Mouse (Mus musculus): Measurements from ENCODE around the gene Mrpl16.

Gene Mrpl16

DNA sequence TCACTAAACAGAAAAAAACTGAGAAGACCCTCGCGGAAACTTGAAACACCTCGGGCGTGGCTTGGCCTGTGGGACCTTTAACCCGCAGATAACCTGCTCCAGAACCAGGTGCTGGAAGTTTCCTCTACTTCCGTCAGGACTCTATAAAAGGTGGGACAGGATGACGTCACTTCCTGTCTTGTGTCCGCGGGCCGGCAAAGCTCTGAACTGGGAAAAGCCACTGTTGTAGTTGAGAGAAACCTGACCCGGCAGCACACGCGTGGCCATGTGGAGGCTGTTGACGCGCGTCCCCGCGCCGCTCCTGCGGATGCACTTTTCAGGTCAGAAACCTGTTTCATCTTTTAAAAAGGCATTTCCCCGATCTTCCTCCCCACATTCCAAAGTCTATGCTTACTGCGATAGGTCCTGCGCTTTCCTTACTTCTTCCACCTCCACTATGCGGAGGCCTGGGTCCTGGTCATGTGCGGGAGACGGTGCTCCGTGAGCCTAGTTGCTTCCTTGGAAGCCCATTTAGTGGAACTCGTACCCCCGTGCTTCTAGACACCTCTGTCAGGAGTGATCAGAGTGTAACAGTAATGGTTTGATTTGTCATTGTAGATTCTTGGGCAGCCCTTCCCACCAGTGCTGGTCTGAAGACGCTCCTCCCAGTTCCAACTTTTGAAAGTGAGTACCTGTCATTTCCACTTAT lies at the start of gene Mrpl16:
Mrpl16 (plus strand) TSS at position 187 of the 688 bp plus-strand sequence.
- peak; percentile 81 for DNase-seq (ENCODE audit: low spot score)

DNA sequence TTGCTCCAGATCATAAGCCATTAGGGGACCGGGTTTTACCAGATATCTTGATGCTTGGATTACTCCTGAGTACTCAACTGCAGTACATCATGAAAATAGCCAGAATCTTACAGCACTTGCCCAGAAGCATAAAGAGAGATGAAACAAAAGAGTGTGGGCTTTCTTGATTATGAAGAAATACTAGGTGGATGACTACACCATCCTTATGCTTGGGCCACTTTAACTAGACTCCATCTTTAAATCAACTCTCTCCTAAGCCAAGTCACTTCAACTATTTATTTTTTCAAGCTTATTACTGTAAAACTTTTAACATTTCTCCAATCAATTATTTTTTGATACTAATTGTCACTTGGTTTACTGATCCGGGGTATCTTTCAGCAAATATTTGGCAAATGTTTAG lies 46.3 kb upstream of the Mrpl16 start:
- DNase-seq (ENCODE audit: low spot score): no peak

DNA sequence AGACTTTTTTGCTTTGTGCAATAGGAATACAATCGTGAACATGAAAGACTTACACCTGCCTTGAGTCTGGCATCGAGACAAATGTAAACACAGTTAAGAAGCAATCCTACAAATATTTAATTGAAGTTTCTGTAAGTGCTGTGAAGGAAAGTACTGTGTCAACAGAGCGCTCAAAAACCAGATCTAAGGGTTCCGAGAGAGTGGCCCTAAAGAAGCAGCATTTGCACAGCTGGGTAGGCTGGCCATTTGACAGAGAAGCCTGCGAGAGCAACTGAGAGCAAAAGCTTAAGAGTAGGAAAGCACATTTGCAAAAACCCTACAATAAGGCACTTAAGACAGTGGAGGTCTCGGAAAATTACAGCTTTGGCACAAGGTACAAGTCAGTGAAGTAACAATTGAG lies 45.9 kb upstream of the Mrpl16 start:
- DNase-seq (ENCODE audit: low spot score): no peak

DNA sequence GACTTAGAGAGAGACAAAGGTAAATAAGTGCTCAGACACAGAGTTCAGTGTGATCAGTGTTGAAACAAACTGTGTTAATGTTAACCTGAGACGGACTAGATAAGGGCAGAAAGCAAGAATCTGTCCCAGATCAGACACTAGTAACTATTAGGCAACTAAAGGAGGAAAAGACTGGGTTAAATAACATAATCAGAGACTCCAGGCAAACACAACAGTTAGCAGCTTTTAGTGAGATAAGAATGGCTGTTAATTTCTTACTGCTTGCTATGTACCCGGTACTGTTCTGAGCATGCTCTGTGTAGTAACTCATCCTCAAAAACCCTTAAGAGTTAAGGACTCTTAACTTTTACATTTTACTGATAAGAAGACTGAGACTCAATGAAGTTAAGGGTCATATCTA lies 44.3 kb upstream of the Mrpl16 start:
- no peak for DNase-seq (ENCODE audit: low spot score)

DNA sequence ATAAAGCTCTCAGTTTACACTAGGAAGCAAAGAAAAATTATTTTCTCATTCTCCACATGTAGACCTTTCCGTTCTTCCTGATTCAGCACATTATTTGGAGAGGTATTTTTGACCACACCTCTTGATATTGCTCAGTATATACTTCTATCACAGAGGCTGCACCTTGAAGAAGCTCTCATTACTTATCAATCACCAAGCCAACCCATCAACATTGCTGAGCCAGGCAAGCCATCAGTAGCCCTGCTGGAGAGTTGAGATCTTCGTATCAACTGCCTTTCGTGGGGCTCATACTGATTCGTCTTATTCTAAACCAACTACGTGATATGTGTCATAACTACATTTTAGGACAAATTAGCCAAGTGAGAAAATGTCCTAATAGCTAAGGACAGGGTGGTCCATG lies 42.9 kb upstream of the Mrpl16 start:
- DNase-seq (ENCODE audit: low spot score): no peak

DNA sequence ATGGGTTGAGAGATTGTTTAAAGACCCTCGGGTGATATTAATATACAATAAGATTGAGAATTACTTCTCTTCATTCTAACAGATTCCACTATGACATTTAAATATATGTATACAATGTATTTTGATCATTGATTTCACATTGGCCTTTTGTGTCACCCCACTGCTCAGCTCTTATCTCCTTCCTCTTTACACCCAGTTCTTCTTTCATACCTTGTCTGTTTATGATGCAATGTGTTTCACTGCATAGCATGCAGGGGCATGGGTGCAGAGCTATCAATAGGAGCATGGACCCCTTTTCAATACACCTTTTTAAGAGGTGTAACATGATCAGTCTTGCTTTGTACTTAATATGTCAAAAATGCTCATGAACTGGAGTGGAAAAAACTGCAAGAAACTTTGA lies 39.9 kb upstream of the Mrpl16 start:
- DNase-seq (ENCODE audit: low spot score): no peak

DNA sequence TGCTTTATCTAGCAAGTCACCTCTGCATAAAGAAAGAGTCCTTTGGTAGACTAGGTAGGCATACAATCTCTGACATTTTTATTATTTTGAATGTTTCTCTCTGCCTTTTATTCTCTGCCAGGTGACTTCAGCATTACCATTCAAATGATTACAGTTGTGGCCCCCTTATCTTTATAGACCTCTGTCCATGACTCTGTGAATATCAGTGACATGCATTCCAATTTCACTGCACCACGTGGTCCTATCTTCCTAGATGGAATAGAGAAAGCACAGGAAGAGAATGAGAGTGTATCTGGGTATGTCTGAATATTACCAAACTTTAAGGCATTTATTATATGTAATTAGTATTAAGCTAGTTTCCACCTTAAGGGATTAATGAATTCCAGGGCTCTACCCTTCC lies 33.7 kb upstream of the Mrpl16 start:
- no peak for DNase-seq (ENCODE audit: low spot score)

DNA sequence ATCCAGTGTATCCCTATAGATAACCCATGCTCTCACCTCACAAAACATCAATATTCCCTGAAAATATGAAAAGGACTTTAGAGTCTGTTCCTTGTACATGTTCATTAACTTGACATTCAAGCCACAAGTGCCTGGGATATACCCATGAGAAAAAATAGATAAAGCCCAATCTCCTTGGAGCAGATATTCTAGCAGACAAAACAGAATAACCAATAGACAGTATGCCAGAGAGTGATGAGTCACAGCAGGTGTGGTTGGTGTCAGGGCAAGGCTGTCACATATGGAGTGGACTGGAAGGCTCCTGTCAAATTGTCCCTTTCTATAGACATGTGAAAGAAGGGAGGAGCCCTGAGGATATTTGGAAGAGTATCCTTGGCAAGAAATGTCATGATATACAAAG lies 24.5 kb upstream of the Mrpl16 start:
- DNase-seq (ENCODE audit: low spot score): no peak

DNA sequence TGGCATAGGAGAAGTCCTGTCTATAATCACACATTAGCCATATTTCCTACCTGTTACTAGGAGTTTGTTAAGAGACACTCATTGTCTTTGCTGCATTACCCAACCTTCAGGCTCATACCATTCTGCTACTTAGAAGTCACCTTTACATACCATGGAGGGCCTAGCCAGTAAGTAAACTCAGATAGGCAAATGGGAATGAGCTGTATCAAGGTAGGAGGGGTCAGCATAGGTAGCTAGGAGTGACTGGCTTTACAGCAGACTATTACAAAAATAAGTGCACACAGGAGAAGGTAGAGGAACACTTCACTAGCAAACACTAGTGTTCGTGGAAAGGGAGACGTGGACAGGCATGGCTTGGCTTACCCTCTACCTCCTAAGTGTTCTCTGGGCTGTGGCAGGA lies 22.9 kb upstream of the Mrpl16 start, which contains the start of gene Gif:
Gif (plus strand) TSS at position 257 of the 400 bp plus-strand sequence.
- DNase-seq (ENCODE audit: low spot score): no peak

DNA sequence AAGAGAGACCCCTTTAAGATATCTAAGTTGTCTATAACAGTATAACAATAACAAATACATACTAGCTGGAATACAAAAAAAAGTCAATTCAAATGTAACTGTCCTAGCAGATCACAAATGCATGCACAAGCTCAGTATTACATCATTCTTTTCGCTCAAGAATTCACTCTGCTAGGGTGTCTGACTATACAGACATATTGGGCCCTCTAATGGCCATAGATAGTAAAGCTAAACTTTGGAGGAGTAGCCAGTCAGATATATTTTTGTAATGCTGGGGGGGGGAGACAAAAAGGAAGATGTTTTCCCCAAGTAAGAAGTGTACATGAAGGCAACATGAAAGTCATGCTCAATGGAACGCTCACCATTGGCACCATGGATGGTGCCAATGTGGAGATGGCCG lies 5.1 kb upstream of the Mrpl16 start:
- DNase-seq (ENCODE audit: low spot score): no peak

DNA sequence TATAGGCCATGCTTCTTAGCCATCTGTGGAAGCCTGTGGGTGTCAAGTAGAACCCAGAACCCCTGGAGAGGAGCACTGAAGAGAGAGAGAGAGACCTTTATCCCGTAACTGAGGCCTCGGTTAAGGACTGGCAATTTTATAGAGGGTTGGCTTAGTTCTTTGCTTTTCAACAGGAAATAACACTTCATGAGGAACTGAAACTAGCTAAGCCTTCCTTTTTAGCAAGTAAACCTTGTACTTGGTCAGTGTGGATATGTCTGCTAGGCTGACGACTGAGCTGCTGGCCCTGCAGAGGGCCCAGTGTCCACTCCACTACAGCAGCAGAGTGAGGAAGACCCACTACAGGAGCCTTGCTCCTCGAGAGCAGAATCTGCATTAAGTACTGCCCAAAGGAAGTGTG lies 3.8 kb upstream of the Mrpl16 start:
- no peak for DNase-seq (ENCODE audit: low spot score)

DNA sequence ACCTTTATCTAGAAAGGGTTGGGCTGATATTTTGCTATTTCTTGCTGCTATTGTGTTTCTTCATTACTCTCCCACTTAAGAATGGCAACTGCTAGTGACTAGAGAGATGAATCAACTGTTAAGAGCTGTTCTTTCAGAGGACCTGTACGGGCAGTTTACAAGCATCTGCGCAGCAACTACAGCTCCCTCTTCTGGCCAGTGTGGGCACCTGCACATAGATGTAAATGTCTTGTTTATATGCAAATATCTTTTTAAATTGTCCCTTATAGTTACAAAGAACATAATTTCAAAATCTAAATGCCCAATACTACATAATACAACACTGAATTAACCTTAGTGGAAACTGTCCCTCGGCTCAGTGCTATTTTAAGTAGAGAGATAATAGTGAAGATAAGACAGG lies 2.0 kb upstream of the Mrpl16 start:
- DNase-seq (ENCODE audit: low spot score): no peak

DNA sequence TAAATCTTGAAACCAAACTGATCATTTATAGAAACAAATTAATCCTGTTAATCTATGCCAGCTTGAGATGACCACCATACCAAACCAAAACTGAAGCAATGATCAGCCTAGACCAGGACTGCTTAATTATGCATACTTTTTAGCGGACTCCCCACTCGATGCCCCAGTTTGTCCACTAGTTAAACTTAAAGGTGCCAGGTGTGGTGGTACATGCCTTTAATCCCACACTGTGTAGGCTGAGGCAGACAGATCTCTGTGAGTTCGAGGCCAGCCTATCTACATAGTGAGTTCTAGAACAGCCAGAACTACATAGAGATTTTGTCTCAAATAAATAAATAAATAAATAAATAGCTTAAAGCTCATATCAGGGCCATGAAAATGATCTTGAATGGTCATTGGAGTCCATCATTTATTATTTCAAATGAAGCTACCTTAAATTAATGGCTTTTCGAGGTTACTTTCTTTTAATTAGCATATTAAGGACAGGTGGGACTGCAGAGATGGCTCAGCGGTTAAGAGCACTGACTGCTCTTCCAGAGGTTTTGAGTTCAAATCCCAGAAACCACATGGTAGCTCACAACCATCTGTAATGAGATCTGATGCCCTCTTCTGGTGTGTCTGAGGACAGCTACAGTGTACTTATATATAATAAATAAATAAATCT lies 802 bp upstream of the Mrpl16 start:
- no peak for DNase-seq (ENCODE audit: low spot score)

DNA sequence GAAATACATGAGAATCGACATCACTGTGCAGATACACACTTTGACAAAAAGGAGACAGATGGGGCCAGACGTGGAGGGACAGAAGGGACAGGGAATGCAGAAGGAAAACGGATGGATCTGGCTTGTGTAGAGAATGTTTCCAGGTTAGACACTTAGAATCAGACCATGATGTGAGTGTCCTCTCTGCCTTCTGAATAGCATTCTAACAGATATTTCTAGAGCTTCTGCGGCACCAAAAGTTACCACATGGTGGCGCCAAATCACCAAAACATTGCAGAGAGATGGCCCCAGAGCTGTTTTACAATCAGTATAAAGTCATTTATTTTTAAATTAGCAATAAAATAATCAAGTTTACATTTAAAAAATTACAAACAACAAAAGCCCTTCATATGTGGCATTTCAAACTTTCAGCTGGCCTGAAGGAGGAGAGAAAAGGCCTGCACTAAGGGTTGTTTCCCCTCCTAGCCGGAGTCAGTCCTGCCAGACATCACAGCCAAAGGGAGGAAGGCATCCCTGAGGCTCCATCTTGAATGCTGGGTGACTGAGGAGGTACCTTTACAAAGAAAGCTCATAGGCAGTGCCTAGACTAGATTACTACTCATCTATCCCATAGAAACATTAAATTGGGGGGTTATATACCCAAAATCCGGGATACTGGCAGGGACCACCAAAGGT lies 7.1 kb downstream of the Mrpl16 start:
- no peak for DNase-seq (ENCODE audit: low spot score)

DNA sequence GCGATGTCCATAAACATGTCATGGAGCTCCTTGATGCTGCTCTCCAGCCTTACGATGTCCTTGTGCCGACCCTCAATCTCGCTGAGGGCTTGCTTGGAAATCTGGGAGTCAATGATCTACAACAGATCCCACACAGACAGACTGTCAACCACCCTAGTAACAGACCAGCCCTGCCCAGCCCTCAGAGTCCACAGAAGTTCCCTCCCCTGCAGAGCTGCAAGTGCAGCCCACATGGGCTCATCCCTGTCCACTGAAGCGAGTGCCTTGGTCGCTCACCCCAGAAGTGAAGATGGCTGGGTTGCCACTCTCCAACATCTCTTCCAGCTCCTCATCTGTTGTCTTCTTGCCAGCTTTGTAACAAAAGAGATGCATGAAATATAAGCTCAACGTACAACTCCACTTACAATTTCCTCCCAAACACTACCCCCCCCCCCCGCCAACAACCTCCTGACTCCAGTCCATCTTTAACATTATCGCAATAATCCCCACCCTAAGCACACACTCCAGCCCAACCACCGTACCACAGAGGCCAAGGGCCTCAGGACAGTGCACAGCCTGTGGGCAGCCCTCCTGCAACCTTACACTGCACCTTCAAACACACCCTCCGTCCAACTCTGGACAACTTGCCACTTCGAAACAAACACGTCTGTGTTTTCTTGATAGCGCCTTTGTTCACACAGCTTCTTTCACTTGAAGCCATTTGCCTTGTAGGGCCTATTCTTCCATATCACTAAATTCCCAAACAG lies 15.4 kb downstream of the Mrpl16 start:
- DNase-seq (ENCODE audit: low spot score): no peak

DNA sequence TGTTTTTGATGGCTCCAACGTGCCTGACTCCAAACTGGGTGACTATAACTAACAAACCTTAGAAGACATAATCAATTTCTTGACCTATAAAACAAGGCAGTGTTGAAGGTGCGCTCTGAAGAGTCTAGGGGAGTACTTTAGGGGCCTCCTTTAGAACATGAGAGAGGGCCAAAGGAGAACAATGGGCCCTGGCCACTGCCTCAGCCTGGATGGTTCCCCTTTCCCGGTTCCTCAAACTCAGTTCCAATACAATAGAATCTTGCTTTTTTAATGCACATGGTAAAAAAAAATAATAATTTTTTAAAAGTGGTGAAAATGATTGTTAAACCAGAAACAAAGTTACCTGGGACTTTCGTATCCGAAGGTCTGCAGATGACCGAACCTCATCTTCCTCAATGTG lies 17.6 kb downstream of the Mrpl16 start:
- DNase-seq (ENCODE audit: low spot score): no peak

DNA sequence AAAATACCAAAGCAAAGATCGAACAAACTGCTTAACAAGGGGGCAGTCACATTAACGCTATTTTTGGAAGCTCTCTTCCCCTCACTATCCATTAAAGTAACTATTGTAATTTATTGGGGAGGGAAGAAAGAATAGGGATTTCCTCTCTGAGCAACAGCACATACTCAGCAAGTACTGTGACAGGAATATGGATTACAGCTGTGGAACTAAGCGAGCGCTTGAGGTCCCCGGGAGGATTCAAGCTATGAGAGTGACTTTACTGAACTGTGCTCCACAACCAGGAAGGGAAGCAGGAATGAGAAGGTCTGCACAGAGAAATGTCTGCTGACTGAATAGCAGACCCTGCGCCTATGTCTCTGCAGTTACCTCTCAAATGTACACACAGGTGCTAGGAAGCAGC lies 18.7 kb downstream of the Mrpl16 start:
- no peak for DNase-seq (ENCODE audit: low spot score)

DNA sequence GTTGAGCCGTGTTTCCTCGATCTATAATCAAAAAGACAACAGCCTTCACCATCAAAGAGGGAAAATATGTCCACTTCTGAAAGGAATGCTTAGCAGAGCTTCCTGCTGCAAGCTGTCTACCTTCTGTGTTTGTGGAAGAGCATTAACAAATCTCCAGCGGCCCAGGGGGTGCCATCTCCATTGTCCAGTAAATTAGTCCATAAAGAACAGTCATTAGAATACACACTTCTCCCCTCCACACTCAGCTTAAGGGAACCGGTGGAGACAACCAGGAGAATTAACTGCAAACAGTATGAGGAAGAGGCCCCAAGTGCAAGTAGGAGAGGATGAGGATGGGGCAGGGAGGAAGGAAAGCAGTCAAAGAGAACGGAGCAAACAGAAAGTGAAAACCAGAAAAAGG lies 21.6 kb downstream of the Mrpl16 start:
- no peak for DNase-seq (ENCODE audit: low spot score)

DNA sequence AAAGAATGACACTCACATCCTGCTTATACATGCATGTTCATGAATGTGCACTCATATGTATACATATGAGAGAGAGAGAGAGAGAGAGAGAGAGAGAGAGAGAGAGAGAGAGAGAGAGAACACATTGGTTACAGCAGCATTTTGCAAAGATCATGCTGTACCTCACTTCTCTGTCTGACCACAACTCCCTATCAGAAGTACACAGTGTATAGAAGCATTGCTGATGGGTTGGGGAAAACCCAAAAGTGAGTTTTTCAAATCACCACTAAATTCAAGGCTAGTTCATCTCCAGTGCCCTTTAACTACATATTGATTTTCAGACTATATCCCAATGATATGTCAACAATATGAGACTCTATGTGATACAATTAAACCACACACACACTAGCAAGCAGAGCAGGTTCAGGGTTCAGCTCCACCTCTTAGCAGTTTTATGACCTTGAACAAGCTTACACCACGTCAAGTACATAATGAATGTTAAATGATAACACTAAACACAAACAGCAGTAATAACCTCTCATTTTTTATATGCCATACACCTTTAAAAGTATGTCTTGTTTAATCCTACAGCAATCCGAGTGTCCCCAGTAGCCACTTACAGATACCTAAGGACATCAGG lies 23.7 kb downstream of the Mrpl16 start:
- no peak for DNase-seq (ENCODE audit: low spot score)

DNA sequence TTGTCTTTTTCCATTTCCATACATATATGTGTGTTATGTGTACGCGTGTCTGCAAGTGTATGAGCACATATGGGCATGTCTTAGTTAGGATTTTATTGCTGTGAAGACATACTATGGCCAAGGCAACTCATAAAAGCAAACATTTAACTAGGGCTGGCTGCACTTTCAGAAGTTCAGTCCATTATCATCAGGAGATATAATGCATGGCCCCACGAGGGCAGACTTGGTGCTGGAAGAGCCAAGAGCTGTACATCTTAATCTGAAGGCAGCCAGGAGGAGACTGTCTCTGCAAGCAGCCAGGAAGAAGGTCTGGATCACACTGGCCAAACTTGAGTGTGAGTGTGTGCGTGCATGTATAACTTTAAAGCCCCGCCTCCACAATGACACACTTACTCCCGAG lies 24.3 kb downstream of the Mrpl16 start:
- no peak for DNase-seq (ENCODE audit: low spot score)

DNA sequence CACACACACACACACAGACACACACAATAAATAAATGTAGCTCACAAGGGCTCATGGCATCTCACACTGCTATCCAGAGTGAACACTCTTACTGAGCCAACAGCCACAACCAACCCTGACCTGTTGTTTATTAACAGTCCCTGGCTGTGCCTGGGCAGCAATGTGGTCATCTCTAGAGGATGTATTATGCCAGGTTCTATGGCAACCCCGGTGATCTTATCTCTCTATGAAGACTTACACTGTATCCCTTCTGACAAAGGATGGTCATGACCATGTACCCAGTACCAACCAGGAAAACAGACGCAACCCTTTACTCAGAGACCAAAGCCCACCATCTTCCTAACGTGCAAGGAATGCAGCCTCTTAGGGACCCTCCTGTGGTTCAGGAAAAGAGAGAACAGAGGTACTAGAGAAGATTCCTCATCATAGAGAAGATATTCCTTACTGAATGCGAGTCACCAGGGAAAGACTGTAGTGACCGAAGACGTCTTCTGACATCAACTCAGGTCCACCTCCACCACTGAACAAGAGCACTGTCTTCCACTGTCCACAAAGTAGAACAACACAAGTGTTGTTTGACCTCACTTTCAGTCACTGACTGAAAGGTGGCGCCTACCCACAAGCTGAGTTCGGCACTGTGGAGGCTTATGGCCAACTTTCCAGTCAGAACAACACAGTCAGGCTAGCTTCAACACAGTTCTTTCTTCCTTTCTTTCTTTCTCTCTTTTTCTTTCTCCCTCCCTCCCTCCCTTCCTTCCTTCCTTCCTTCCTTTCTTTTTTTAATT lies 30.5 kb downstream of the Mrpl16 start:
- DNase-seq (ENCODE audit: low spot score): no peak

DNA sequence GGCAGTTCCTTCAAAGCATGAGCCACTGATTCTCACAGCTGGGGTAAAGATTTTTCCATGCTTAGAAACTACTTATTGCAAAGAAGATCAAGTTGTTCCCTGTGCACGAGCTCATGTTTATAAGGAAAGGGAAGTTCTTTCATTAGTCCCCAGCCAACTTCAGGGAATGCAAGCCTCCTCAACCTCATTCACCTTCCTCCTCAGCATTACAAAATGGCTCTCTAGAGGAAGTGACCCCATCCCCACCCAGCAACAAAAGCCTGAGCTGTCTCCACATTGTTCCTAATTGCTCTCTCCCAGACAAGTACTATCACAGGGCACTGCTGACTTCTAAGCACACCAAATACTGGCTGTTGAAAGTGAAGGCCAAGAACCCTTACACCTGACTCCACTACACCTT lies 34.2 kb downstream of the Mrpl16 start:
- no peak for DNase-seq (ENCODE audit: low spot score)
